Mouse (Mus musculus) CH12.LX (cell line): ENCODE measurements around the gene Ccdc159.

Experiments used
- MAZ ChIP-seq: IDR thresholded peaks from 2 replicates; pipeline ENCODE4 v1.6.1; 2012; ENCODE audit warnings: low read depth, mild to moderate bottlenecking, inconsistent platforms, low read length, improper control_type of control experiment, moderate library complexity
- NRF1 ChIP-seq: IDR thresholded peaks from 2 replicates; pipeline ENCODE4 v1.6.1; 2014; ENCODE audit warnings: low read depth, mild to moderate bottlenecking, inconsistent platforms, low read length, improper control_type of control experiment, moderate library complexity
- POLR2A ChIP-seq: IDR thresholded peaks from 2 replicates; pipeline ENCODE4 v1.6.1; 2011; ENCODE audit warnings: low read depth, mild to moderate bottlenecking, improper control_type of control experiment, low read length
- TCF12 ChIP-seq: IDR thresholded peaks from 2 replicates; pipeline ENCODE4 v1.6.1; 2014; ENCODE audit warnings: low read depth, mild to moderate bottlenecking, inconsistent platforms, low read length, improper control_type of control experiment

DNA sequence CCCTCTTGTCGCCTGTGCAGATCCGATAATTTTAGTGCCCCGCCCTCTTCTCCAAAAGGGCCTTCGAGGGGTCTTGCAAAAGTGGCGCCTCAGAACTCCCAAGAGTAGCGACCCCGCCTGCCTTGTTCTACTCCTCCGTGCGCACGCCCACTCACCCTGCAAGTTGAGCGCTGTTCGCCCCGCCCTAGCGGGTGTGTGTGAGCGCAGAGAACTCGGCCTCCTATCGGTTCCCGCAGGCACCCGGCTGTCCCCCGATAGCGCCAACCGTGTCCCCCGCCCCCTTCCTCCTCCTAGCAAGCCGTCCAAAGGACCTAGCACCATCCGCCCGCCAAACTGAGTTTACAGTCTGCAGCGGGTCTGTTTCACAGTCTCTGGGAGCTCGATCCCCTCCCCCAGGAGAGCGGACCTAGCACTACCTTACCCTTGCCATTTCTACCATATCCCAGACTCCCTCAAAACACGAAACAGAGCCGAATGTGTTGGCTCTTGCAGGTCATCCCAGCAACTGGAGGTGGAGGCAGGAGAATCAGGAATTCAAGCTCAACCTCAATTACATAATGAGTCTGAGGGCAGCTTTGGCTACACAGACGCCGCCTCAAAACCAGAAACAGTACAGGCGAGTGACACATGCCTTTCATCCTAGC lies 35.3 kb downstream of the Ccdc159 start:
- TF ChIP-seq POLR2A = no peak
- TF ChIP-seq TCF12 = no peak
- peak; percentile 64 for TF ChIP-seq NRF1
- no peak for TF ChIP-seq MAZ
